Mouse (Mus musculus): ENCODE measurements around the gene Golph3. TPM values are rescaled to one million over a fixed set of nuclear protein-coding genes. Genes with fewer than 3 reads are reported as not detected.

Golph3 gene
- polyA plus RNA-seq, 1 experiment from 2014 or later: 71.4 TPM

Other genes with a start within 250 kb of the Golph3 start
- gene Zfr, start 203.6 kb upstream of the Golph3 start, polyA plus RNA-seq (2015; fragmentation: Nextera tagmentation; extraction: Ambion mirVana): 153 and 165 TPM in 2 replicates
- 8.7 and 9.2 TPM in 2 replicates for gene Mtmr12, start 116.4 kb upstream of the Golph3 start, polyA plus RNA-seq (2015; fragmentation: Nextera tagmentation; extraction: Ambion mirVana)
- 0.82 and 1.2 TPM in 2 replicates for gene 1810049J17Rik, start 449 bp downstream of the Golph3 start, polyA plus RNA-seq (2015; fragmentation: Nextera tagmentation; extraction: Ambion mirVana)